Mouse (Mus musculus) MEL (cell line): Measurements from ENCODE around the gene Krt7. TPM values are rescaled to one million over a fixed set of nuclear protein-coding genes. Genes with fewer than 3 reads are reported as not detected.
A peak's percentile ranks its signal among the peaks of the same experiment; 100 is the strongest.

Experiments
- DNase-seq: peaks from one replicate; pipeline ENCODE4 v3.0.0; 2011; ENCODE audit warnings: low read depth, low spot score
- H3K27ac ChIP-seq: 2 replicates; pipeline ENCODE4 v1.5.1; 2012; ENCODE audit warnings: low read depth, mild to moderate bottlenecking, control low read depth, low read length, moderate library complexity; ENCODE audit not compliant: control insufficient read depth
- H3K27me3 ChIP-seq, 2 experiments: fragments of 150-350 bp in 1 of 2; sonication (generic) in 1 of 2; 2 replicates each; pipeline ENCODE4 v1.6.1; 2012; ENCODE audit warnings: low read length in 2 of 2, mild to moderate bottlenecking in 2 of 2, improper control_type of control experiment in 1 of 2, moderate library complexity in 1 of 2; ENCODE audit not compliant: insufficient read depth in 2 of 2, control insufficient read depth in 1 of 2
- H3K36me3 ChIP-seq, 2 experiments: 2 replicates each; pipeline ENCODE4 v1.6.1; 2012 to 2014; ENCODE audit warnings: low read length in 2 of 2, improper control_type of control experiment in 1 of 2, inconsistent platforms in 1 of 2, mild to moderate bottlenecking in 1 of 2; ENCODE audit not compliant: insufficient read depth in 2 of 2, control insufficient read depth in 1 of 2
- H3K4me1 ChIP-seq, 2 experiments: fragments of 150-350 bp in 1 of 2; sonication (generic) in 1 of 2; 2 replicates each; pipeline ENCODE4 v1.6.1; 2012; ENCODE audit warnings: low read length in 2 of 2, improper control_type of control experiment in 1 of 2, mild to moderate bottlenecking in 1 of 2; ENCODE audit not compliant: insufficient read depth in 2 of 2, control insufficient read depth in 1 of 2
- H3K4me3 ChIP-seq, 2 experiments: fragments of 150-350 bp in 1 of 2; sonication (generic) in 1 of 2; 2 replicates each; pipeline ENCODE4 v1.5.1; 2012; ENCODE audit warnings: low read depth in 2 of 2, low read length in 2 of 2, mild to moderate bottlenecking in 2 of 2, moderate library complexity in 2 of 2, control low read depth in 1 of 2, improper control_type of control experiment in 1 of 2; ENCODE audit not compliant: control insufficient read depth in 1 of 2, insufficient read depth in 1 of 2
- H3K79me2 ChIP-seq: 2 replicates; pipeline ENCODE4 v1.6.1; 2012; ENCODE audit warnings: mild to moderate bottlenecking, low read length, moderate library complexity; ENCODE audit not compliant: control insufficient read depth, poor library complexity, insufficient read depth
- H3K9ac ChIP-seq: 2 replicates; pipeline ENCODE4 v1.6.1; 2012; ENCODE audit warnings: low read depth, mild to moderate bottlenecking, control low read depth, low read length, moderate library complexity; ENCODE audit not compliant: control insufficient read depth, poor library complexity, severe bottlenecking
- H3K9me3 ChIP-seq: fragments of 150-350 bp; sonication (generic); replicated peaks from 2 replicates; pipeline ENCODE4 v1.6.1; 2012; ENCODE audit warnings: mild to moderate bottlenecking, low read length, improper control_type of control experiment, moderate library complexity; ENCODE audit not compliant: insufficient read depth
- BHLHE40 ChIP-seq: IDR thresholded peaks from 2 replicates; pipeline ENCODE4 v1.6.1; 2012; ENCODE audit warnings: low read depth, mild to moderate bottlenecking, inconsistent platforms, low read length, improper control_type of control experiment, borderline replicate concordance
- CHD2 ChIP-seq: IDR thresholded peaks from 2 replicates; pipeline ENCODE4 v1.6.1; 2011; ENCODE audit warnings: low read length, improper control_type of control experiment
- CTCF ChIP-seq, 3 experiments: IDR thresholded peaks in 2 of 3; conservative IDR thresholded peaks in 1 of 3; 2 replicates each; pipeline ENCODE4 v1.5.1; 2011 to 2012; ENCODE audit warnings: low read length in 3 of 3, low read depth in 2 of 3, mild to moderate bottlenecking in 2 of 3, improper control_type of control experiment in 1 of 3, inconsistent platforms in 1 of 3, mixed read lengths in 1 of 3, moderate library complexity in 1 of 3; ENCODE audit not compliant: control insufficient read depth in 1 of 3, insufficient read depth in 1 of 3, poor library complexity in 1 of 3, severe bottlenecking in 1 of 3
- E2F4 ChIP-seq: IDR thresholded peaks from 2 replicates; pipeline ENCODE4 v1.6.1; 2011; ENCODE audit warnings: low read depth, low read length, improper control_type of control experiment, borderline replicate concordance
- ELF1 ChIP-seq: IDR thresholded peaks from 2 replicates; pipeline ENCODE4 v1.6.1; 2014; ENCODE audit warnings: low read depth, mild to moderate bottlenecking, inconsistent platforms, low read length, improper control_type of control experiment, moderate library complexity
- EP300 ChIP-seq, 2 experiments: IDR thresholded peaks; 2 replicates each; pipeline ENCODE4 v1.6.1; 2011; ENCODE audit warnings: improper control_type of control experiment in 2 of 2, low read length in 2 of 2, low read depth in 1 of 2, mild to moderate bottlenecking in 1 of 2
- GABPA ChIP-seq: IDR thresholded peaks from 2 replicates; pipeline ENCODE4 v1.6.1; 2012; ENCODE audit warnings: low read depth, mild to moderate bottlenecking, inconsistent platforms, low read length, improper control_type of control experiment, moderate library complexity
- HCFC1 ChIP-seq: IDR thresholded peaks from 2 replicates; pipeline ENCODE4 v1.6.1; 2012; ENCODE audit warnings: low read depth, mild to moderate bottlenecking, inconsistent platforms, low read length, improper control_type of control experiment, moderate library complexity
- JUND ChIP-seq: IDR thresholded peaks from 2 replicates; pipeline ENCODE4 v1.6.1; 2011; ENCODE audit warnings: low read depth, mild to moderate bottlenecking, improper control_type of control experiment, low read length
- MAFK ChIP-seq: IDR thresholded peaks from 2 replicates; pipeline ENCODE4 v1.6.1; 2011; ENCODE audit warnings: low read depth, mild to moderate bottlenecking, low read length, improper control_type of control experiment, borderline replicate concordance
- MAX ChIP-seq: IDR thresholded peaks from 2 replicates; pipeline ENCODE4 v1.6.1; 2011; ENCODE audit warnings: low read length, improper control_type of control experiment
- MAZ ChIP-seq: IDR thresholded peaks from 2 replicates; pipeline ENCODE4 v1.6.1; 2012; ENCODE audit warnings: low read depth, mild to moderate bottlenecking, inconsistent platforms, low read length, improper control_type of control experiment
- MYC ChIP-seq: IDR thresholded peaks from 2 replicates; pipeline ENCODE4 v1.6.1; 2011; ENCODE audit warnings: low read depth, mild to moderate bottlenecking, low read length, improper control_type of control experiment, moderate library complexity
- NELFE ChIP-seq: IDR thresholded peaks from 2 replicates; pipeline ENCODE4 v1.6.1; 2011; ENCODE audit warnings: low read depth, low read length, improper control_type of control experiment
- POLR2A ChIP-seq, 2 experiments: IDR thresholded peaks; 2 replicates each; pipeline ENCODE4 v1.6.1; 2011 to 2012; ENCODE audit warnings: low read length in 2 of 2, mild to moderate bottlenecking in 2 of 2, control low read depth in 1 of 2, improper control_type of control experiment in 1 of 2, low read depth in 1 of 2, moderate library complexity in 1 of 2; ENCODE audit not compliant: control insufficient read depth in 1 of 2, insufficient read depth in 1 of 2, poor library complexity in 1 of 2
- POLR2AphosphoS2 ChIP-seq: IDR thresholded peaks from 2 replicates; pipeline ENCODE4 v1.6.1; 2011; ENCODE audit warnings: low read length, improper control_type of control experiment
- RAD21 ChIP-seq: IDR thresholded peaks from 2 replicates; pipeline ENCODE4 v1.6.1; 2011; ENCODE audit warnings: mild to moderate bottlenecking, low read depth, low read length, improper control_type of control experiment
- SIN3A ChIP-seq: IDR thresholded peaks from 2 replicates; pipeline ENCODE4 v1.6.1; 2012; ENCODE audit warnings: low read length, improper control_type of control experiment, inconsistent platforms
- TAL1 ChIP-seq: IDR thresholded peaks from 2 replicates; pipeline ENCODE4 v1.6.1; 2012; ENCODE audit warnings: mild to moderate bottlenecking, inconsistent platforms, low read length, moderate library complexity, mixed read lengths
- TBP ChIP-seq: IDR thresholded peaks from 2 replicates; pipeline ENCODE4 v1.8.0; 2011; ENCODE audit warnings: low read depth, low read length, improper control_type of control experiment
- UBTF ChIP-seq: IDR thresholded peaks from 2 replicates; pipeline ENCODE4 v1.6.1; 2012; ENCODE audit warnings: low read depth, mild to moderate bottlenecking, inconsistent platforms, low read length, improper control_type of control experiment, moderate library complexity, borderline replicate concordance; ENCODE audit not compliant: insufficient read depth
- USF1 ChIP-seq: IDR thresholded peaks from 2 replicates; pipeline ENCODE4 v1.6.1; 2014; ENCODE audit warnings: low read depth, mild to moderate bottlenecking, inconsistent platforms, low read length, improper control_type of control experiment, moderate library complexity
- USF2 ChIP-seq, 2 experiments: IDR thresholded peaks; 2 replicates each; pipeline ENCODE4 v1.6.1; 2011 to 2012; ENCODE audit warnings: improper control_type of control experiment in 2 of 2, low read length in 2 of 2, borderline replicate concordance in 1 of 2, inconsistent platforms in 1 of 2, low read depth in 1 of 2, mild to moderate bottlenecking in 1 of 2; ENCODE audit not compliant: insufficient read depth in 1 of 2
- ZC3H11A ChIP-seq: IDR thresholded peaks from 2 replicates; pipeline ENCODE4 v1.6.1; 2012; ENCODE audit warnings: low read depth, mild to moderate bottlenecking, inconsistent platforms, low read length, improper control_type of control experiment
- ZKSCAN1 ChIP-seq: IDR thresholded peaks from 2 replicates; pipeline ENCODE4 v1.6.1; 2012; ENCODE audit warnings: low read depth, mild to moderate bottlenecking, inconsistent platforms, low read length, improper control_type of control experiment, moderate library complexity
- ZMIZ1 ChIP-seq: IDR thresholded peaks from 2 replicates; pipeline ENCODE4 v1.6.1; 2012; ENCODE audit warnings: low read depth, mild to moderate bottlenecking, inconsistent platforms, low read length, improper control_type of control experiment, moderate library complexity
- ZNF384 ChIP-seq: IDR thresholded peaks from 2 replicates; pipeline ENCODE4 v1.6.1; 2012; ENCODE audit warnings: low read depth, mild to moderate bottlenecking, inconsistent platforms, low read length, improper control_type of control experiment
- polyA plus RNA-seq, 2 experiments: library from polyadenylated mRNA; stranded (reverse) in 1 of 2; unstranded in 1 of 2; fragments of >175 nt in 1 of 2; fragments of >200 nt in 1 of 2; gene quantifications; 2 replicates each; pipeline versions ENCODE4 v1.2.1 to v1.2.4; 2012; ENCODE audit warnings: low replicate concordance in 2 of 2, low read depth in 1 of 2; ENCODE audit not compliant: insufficient read length in 2 of 2, insufficient read depth in 1 of 2, missing spikeins in 1 of 2
- total RNA-seq: library from RNA; depleted of rRNA; stranded (reverse); fragments of 300-350 nt; gene quantifications from 2 replicates; pipeline ENCODE4 v1.2.3, GENCODE M21; 2012

Krt7 gene
- total and polyA plus RNA-seq, 3 experiments, result 0.03 to 0.04 TPM; not detected in 1

DNA sequence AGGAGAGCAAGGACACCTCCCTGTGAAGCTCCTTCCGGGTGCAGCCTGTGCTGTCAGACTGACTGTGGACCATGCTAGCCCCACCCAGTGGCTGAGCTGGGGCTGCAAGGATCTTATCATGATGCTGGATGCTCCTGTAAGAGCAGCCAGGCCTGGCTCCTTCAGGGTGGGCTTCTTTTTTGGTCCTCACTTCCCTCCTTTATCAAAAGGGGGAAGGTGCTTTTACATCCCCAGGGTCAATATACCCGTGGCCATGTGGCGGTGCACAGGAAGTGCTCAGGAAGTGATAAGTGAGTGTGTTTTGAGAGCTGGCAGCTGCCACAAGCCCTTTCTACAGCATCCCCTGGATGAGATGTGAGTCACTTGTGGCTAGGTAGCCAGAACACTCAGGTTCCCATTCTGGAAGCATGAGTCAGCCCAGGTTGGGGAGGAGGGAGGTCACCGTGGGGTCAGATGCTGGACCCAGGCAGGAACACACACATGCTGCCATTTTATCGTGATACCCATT lies 22.8 kb upstream of the Krt7 start:
- Histone ChIP-seq H3K4me1 (no peaks in the 10 kb centered on the region), H3K4me3 (no peak overlapping the region), H3K27ac (no peak overlapping the region), H3K79me2 (no peaks in the 10 kb centered on the region), H3K36me3 (no peaks in the 10 kb centered on the region), H3K27me3 (peaks cover 0 to 2% of the 10 kb centered on the region in 2 experiments; a peak in 1 of 4 replicates), H3K9ac (no peak overlapping the region)
- peak; percentile 36 for DNase-seq
- no peak for TF ChIP-seq ZNF384
- TF ChIP-seq ZC3H11A, result no peak
- no peak for TF ChIP-seq ZMIZ1
- TF ChIP-seq CTCF (IDR thresholded peaks at IDR 0.05 in 2 of 3, conservative IDR thresholded peaks at IDR 0.05 in 1 of 3; ENCODE audit: control insufficient read depth in 1 of 3, insufficient read depth in 1 of 3, low read depth in 2 of 3, low read length in 3 of 3, poor library complexity in 1 of 3, severe bottlenecking in 1 of 3), result peak in 2 of 3 experiments; percentile 27 to 39; a peak in 5 of 6 replicates
- no peak for TF ChIP-seq ELF1
- TF ChIP-seq TAL1, result 0 out of 2 replicates have a peak, but pooled peaks have one; percentile 4
- no peak for TF ChIP-seq NELFE
- TF ChIP-seq, all 39 proteins: peak for 2
- no peaks in the 10 kb centered on the region for H3K9me3 ChIP-seq

DNA sequence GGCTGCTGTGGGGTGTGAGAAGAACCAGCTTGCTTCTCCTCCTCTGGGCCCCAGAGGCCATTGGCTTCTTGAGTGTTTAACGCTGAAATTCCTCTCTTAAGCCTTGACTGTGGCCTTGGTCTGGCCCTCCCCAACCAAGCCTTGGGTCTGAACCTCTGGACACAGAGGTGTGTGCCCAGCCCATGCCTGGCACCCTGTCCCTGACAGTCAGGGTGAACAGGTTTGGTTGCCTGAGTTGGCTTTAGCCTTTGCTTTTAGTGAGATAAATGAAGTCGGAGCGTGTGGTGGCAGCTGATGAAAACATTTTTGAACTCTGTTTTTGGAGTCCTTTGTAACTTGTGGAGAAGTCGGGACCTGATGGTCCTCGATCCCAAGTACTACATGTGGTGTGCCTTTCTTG lies 20.6 kb upstream of the Krt7 start:
- Histone ChIP-seq H3K4me1 (no peaks in the 10 kb centered on the region), H3K27ac (no peak overlapping the region), H3K4me3 (no peak overlapping the region), H3K36me3 (no peaks in the 10 kb centered on the region), H3K79me2 (no peaks in the 10 kb centered on the region), H3K9me3 (no peaks in the 10 kb centered on the region), H3K9ac (no peak overlapping the region), H3K27me3 (no peaks in the 10 kb centered on the region)
- TF ChIP-seq E2F4 (no peak), MAZ (no peak), BHLHE40 (no peak), EP300 (IDR thresholded peaks at IDR 0.05; ENCODE audit: low read depth in 1 of 2, low read length in 2 of 2) (no peak), RAD21 (no peak), POLR2AphosphoS2 (no peak), GABPA (no peak), CHD2 (no peak), MAX (no peak), HCFC1 (no peak), USF2 (IDR thresholded peaks at IDR 0.05; ENCODE audit: borderline replicate concordance in 1 of 2, insufficient read depth in 1 of 2, low read depth in 1 of 2, low read length in 2 of 2) (no peak), ZKSCAN1 (no peak), POLR2A (IDR thresholded peaks at IDR 0.05; ENCODE audit: control insufficient read depth in 1 of 2, insufficient read depth in 1 of 2, low read depth in 1 of 2, low read length in 2 of 2, poor library complexity in 1 of 2) (no peak), TBP (no peak), MYC (no peak), SIN3A (no peak), MAFK (no peak), JUND (no peak), USF1 (no peak), UBTF (no peak)
- DNase-seq, result no peak
